Mouse (Mus musculus) c-Kit-negative CD71-positive TER-119-positive erythroid progenitor cells, embryonic 14.5 days (primary cell): Measurements from ENCODE around the gene Vmn2r70.

Source experiments
- DNase-seq: peaks from one replicate; pipeline ENCODE4 v3.0.0-alpha.2; 2013; ENCODE audit warnings: low read depth, low spot score

Vmn2r70 gene

GRCm38 (mm10) chr7:85569092-85569491 lies at the start of gene Vmn2r70:
Vmn2r70 (minus strand) TSS chr7:85569192.
- no peak for DNase-seq

DNA sequence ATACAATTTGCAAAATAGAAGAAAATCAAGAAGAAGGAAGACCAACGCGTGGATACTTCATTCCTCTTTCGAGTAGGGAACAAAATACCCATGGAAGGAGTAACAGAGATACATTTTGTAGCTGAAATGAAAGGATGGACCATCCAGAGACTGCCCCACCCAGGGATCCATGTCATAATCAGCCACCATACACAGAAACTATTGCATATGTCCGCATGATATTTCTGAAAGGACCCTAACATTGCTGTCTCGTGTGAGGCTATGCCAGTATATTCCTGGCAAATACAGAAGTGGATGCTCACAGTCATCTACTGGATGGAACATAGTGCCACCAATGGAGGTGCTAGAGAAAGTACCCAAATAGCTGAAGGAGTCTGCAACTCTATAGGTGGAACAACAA lies 6.2 kb downstream of the Vmn2r70 start, which contains the start of gene Vmn2r71:
Vmn2r71 (plus strand) TSS at position 301 of the 400 bp plus-strand sequence.
- DNase-seq = no peak

- no peak for DNase-seq
These were observed 25.9 kb downstream of the Vmn2r70 start for GRCm38 (mm10) chr7:85543118-85543517.

GRCm38 (mm10) chr7:85542108-85542507 lies 26.9 kb downstream of the Vmn2r70 start:
- no peak for DNase-seq
